Mouse (Mus musculus) forebrain, postnatal 0 days (tissue): Measurements from ENCODE around the gene Lef1. TPM values are rescaled to one million over a fixed set of nuclear protein-coding genes. Genes with fewer than 3 reads are reported as not detected.

ENCODE experiments used
- ATAC-seq: fragments of 200-750 bp; cut with Nextera tagmentation; 2 replicates; pipeline ENCODE4 v1.8.0; 2017; ENCODE audit warnings: mild to moderate bottlenecking, moderate library complexity
- DNase-seq: peaks from one replicate; pipeline ENCODE4 v3.0.0-alpha.2; 2015
- H3K27ac ChIP-seq: fragments of 300-500 bp; sonication (generic); 2 replicates; pipeline ENCODE4 v1.5.1; 2014; ENCODE audit warnings: low read depth, mild to moderate bottlenecking, antibody characterized with exemption, low read length, moderate library complexity, mixed read lengths
- H3K27me3 ChIP-seq: fragments of 300-500 bp; sonication (generic); 2 replicates; pipeline ENCODE4 v1.6.1; 2014; ENCODE audit warnings: mild to moderate bottlenecking, low read length, mixed read lengths; ENCODE audit not compliant: insufficient read depth
- H3K36me3 ChIP-seq: fragments of 300-500 bp; sonication (generic); 2 replicates; pipeline ENCODE4 v1.6.1; 2014; ENCODE audit warnings: mild to moderate bottlenecking, moderate library complexity; ENCODE audit not compliant: insufficient read depth
- H3K4me1 ChIP-seq: fragments of 300-500 bp; sonication (generic); 2 replicates; pipeline ENCODE4 v1.6.1; 2014; ENCODE audit warnings: antibody characterized with exemption; ENCODE audit not compliant: insufficient read depth
- H3K4me2 ChIP-seq: fragments of 300-500 bp; sonication (generic); 2 replicates; pipeline ENCODE4 v1.6.1; 2014; ENCODE audit warnings: low read depth, mild to moderate bottlenecking, moderate library complexity
- H3K4me3 ChIP-seq: fragments of 300-500 bp; sonication (generic); 2 replicates; pipeline ENCODE4 v1.5.1; 2014; ENCODE audit warnings: low read depth, low read length, mixed read lengths
- H3K9ac ChIP-seq: fragments of 300-500 bp; sonication (generic); 2 replicates; pipeline ENCODE4 v1.6.1; 2014; ENCODE audit warnings: mild to moderate bottlenecking
- H3K9me3 ChIP-seq: fragments of 300-500 bp; sonication (generic); 2 replicates; pipeline ENCODE4 v1.6.1; 2016; ENCODE audit warnings: low read length
- CTCF ChIP-seq: sonication (generic); IDR thresholded peaks from 2 replicates; pipeline ENCODE4 v1.5.1; 2016; ENCODE audit warnings: antibody characterized with exemption, control low read depth, low read depth
- WGBS: fragments of 180-500 bp; shearing (Covaris S2); extraction: QIAGEN DNeasy Blood & Tissue Kit; methylation state at CpG from one replicate; pipeline ENCODE4 v1.1.7; 2014; 5-methylcytosine and 5-hydroxymethylcytosine counted together
- polyA plus RNA-seq: library from polyadenylated mRNA; unstranded; fragments of >200 nt; fragmentation: Nextera tagmentation; extraction: Ambion mirVana; gene quantifications from 2 replicates; pipeline ENCODE4 v1.2.1, GENCODE M21; 2015
- total RNA-seq: library from RNA; depleted of rRNA; stranded (reverse); fragments of >200 nt; gene quantifications from 2 replicates; pipeline ENCODE4 v1.2.3, GENCODE M21; 2014

The Lef1 gene
- total and polyA plus RNA-seq, 2 experiments from 2014 or later: 12.1 to 15.3 TPM

DNA sequence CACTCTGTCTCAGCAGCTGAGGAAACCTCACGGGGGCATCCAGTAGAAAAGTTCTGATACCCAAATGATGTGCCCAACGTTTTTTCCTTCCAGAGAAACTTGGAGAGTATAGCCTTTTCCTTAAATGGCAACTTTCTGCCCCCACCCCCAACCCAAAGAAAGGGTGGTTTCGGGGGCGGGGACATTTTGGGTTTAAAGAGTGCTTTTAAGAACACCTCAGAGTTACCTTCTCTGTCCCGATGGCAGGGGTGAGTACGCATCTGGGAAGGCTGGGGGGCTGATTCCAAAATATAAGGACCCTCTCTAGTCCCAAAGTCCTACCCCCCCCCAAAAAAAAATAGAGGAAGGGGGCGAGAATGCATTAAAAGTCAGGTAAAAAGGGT, 2.3 kb downstream of the Lef1 start:
- under 1% methylated on average over 7 of the region's 7 CpGs for WGBS
- peaks cover 7% of the 10 kb centered on the region; the same call in 1 of the 2 replicates for H3K4me1 ChIP-seq
- no peaks in the 10 kb centered on the region for H3K36me3 ChIP-seq
- ATAC-seq: no peak
- peak overlapping the region; percentile 76 for H3K4me2 ChIP-seq
- no peak for TF ChIP-seq CTCF
- peak overlapping the region; percentile 46 for H3K4me3 ChIP-seq
- peaks cover 24% of the 10 kb centered on the region for H3K27me3 ChIP-seq
- H3K9ac ChIP-seq: peak overlapping the region; percentile 39; the same call in 1 of the 2 replicates
- no peak overlapping the region for H3K27ac ChIP-seq
- H3K9me3 ChIP-seq: no peaks in the 10 kb centered on the region
- no peak for DNase-seq

DNA sequence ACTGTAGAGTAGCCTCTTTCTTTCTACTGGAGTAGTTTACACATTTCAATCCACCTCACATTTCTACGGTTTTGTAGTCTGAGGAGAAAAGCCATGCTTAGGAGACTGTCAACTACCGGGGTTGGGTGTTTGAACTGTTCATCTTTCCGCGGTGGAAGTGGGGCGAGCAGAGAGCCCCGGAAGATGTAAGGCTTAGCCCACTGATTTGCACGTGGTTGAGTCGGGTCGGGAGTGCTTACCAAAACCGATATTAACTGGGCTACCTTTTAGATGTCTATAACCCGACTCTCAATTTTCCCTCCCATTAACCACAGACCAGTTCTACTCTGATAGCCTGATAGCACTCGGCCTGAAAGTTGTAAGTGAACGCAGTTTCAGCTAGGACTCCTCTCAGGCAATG, 2.8 kb downstream of the Lef1 start:
- H3K4me2 ChIP-seq: peak overlapping the region; percentile 76
- H3K27ac ChIP-seq: no peak overlapping the region
- H3K27me3 ChIP-seq: peaks cover 23% of the 10 kb centered on the region
- ATAC-seq (no peak), DNase-seq (no peak)
- no peak for TF ChIP-seq CTCF
- 0 out of 2 replicates have a peak, but pooled peaks cover 7% of the 10 kb centered on the region for H3K4me1 ChIP-seq
- H3K9me3 ChIP-seq: no peaks in the 10 kb centered on the region
- no peaks in the 10 kb centered on the region for H3K36me3 ChIP-seq
- H3K4me3 ChIP-seq: peak overlapping the region; percentile 46
- 14% methylated on average over 13 of the region's 13 CpGs for WGBS
- no peak overlapping the region for H3K9ac ChIP-seq

DNA sequence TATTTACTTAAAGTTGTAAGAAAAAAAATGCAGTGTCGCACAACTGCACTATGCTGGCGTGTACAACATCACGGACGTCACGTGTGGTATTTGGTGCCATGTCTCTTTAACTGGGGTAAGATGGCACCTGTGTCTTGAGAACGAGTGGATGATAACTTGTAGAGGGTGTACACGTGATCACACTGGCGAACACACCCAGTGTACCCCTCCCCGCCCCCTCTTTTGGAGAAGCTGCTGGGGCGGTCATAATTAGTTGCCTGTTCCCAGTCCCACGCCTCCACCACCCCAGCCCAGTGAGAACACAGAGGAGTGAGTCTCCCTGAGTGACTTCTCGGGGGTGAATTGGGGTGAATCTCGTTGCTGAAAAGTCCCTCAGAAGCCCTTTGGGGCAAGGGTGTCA, 5.8 kb downstream of the Lef1 start:
- no peaks in the 10 kb centered on the region for H3K36me3 ChIP-seq
- DNase-seq (no peak), ATAC-seq (no peak)
- 84% methylated on average over 13 of the region's 13 CpGs for WGBS
- H3K4me1 ChIP-seq: 0 out of 2 replicates have a peak, but pooled peaks cover 7% of the 10 kb centered on the region
- H3K27ac ChIP-seq: no peak overlapping the region
- H3K27me3 ChIP-seq: no peaks in the 10 kb centered on the region
- TF ChIP-seq CTCF: no peak
- no peak overlapping the region for H3K4me3 ChIP-seq
- no peak overlapping the region for H3K9ac ChIP-seq
- no peaks in the 10 kb centered on the region for H3K9me3 ChIP-seq
- H3K4me2 ChIP-seq: no peak overlapping the region

DNA sequence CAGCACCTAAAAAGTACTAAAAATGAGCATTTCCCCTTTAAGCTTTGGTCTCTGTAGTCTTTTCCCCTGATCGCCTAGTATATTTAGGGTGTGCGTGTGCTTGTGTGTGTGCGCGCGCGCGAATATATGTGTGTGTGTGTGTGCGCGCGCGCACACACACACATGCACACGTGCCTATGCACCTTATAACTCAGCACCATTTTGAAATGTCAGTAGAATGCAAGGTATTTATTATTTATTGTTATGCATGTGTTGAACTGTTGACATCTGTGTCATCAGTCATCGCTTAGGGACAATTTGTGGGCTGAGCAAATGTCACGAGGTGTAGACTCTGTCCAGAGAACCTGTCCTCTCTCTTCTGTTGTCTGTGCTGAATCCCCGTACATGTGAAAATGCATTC, 7.1 kb downstream of the Lef1 start:
- Histone ChIP-seq H3K4me2 (no peak overlapping the region), H3K9me3 (no peaks in the 10 kb centered on the region), H3K4me3 (no peak overlapping the region), H3K9ac (no peak overlapping the region), H3K36me3 (no peaks in the 10 kb centered on the region), H3K27me3 (no peaks in the 10 kb centered on the region), H3K27ac (no peak overlapping the region), H3K4me1 (0 out of 2 replicates have a peak, but pooled peaks cover under 1% of the 10 kb centered on the region)
- ATAC-seq: no peak
- TF ChIP-seq CTCF: no peak
- DNase-seq: no peak
- WGBS: 94% methylated on average over 15 of the region's 15 CpGs

DNA sequence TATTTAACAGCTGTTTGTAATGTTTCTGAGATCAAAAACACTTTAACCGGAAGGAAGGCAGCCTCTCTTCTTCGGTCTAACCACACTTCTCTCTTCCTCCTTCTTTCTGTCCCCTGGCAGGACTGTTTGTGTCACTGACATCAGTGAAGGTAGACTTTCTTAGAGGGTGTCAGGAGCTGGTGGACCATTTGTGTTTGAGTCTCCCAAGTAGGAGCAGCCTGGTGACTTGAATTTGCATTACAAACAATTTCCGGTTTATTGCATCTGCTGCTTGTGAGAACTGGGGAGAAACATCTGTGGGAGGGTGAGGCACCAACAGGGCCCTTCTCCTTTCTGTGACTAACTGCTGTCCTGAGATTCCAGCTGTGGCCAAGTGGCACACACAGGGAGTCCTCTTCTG, 7.6 kb downstream of the Lef1 start:
- no peaks in the 10 kb centered on the region for H3K36me3 ChIP-seq
- ATAC-seq (no peak), DNase-seq (no peak)
- no peaks in the 10 kb centered on the region for H3K4me1 ChIP-seq
- no peaks in the 10 kb centered on the region for H3K9me3 ChIP-seq
- no peak overlapping the region for H3K4me3 ChIP-seq
- no peak overlapping the region for H3K4me2 ChIP-seq
- H3K27ac ChIP-seq: no peak overlapping the region
- TF ChIP-seq CTCF: no peak
- H3K9ac ChIP-seq: no peak overlapping the region
- WGBS: 70% methylated on average over 3 of the region's 3 CpGs
- H3K27me3 ChIP-seq: no peaks in the 10 kb centered on the region

DNA sequence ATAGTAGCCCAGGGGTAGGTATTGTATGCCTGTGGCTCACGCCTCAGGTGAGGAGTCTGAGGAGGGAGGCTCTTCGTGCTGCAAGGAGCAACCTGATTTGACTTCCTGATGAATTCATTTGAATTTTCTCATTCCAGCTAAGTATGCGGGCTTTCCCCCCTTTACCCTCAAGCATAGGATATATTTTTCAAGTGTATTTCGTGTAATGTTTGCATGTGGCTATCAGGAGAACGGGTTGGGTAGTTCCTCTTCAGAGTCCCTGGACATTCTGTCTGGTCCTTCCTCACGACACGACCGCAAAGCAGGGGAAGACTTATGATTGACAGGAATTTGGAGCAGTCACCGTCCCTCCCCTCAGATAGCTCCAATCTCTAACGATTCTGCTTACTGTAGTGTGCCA, 9.2 kb downstream of the Lef1 start:
- WGBS: 75% methylated on average over 10 of the region's 10 CpGs
- TF ChIP-seq CTCF: no peak
- ATAC-seq (no peak), DNase-seq (no peak)
- no peaks in the 10 kb centered on the region for H3K4me1 ChIP-seq
- no peak overlapping the region for H3K4me2 ChIP-seq
- no peak overlapping the region for H3K4me3 ChIP-seq
- no peaks in the 10 kb centered on the region for H3K36me3 ChIP-seq
- no peak overlapping the region for H3K27ac ChIP-seq
- no peaks in the 10 kb centered on the region for H3K9me3 ChIP-seq
- no peak overlapping the region for H3K9ac ChIP-seq
- no peaks in the 10 kb centered on the region for H3K27me3 ChIP-seq

DNA sequence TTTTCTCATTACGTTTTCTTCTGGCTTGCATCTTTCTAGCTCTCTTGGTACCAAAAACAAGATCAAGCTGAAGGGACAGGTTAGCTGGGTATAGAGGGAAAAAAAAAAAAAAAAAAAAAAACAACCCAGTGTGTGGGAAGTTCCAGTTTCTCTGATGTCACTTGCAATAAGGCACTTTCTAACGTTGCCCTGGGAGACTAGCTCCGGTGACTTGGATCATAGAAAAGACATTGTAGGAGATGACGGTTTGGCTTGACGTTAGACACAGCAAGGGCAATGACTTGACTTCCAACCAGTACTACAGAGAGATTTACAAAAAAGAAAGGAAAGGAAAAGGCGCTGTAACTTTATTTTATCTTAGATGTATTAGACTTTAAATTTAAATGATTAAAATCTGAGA, 13.2 kb downstream of the Lef1 start:
- Histone ChIP-seq H3K27me3 (no peaks in the 10 kb centered on the region), H3K9me3 (no peaks in the 10 kb centered on the region), H3K4me2 (no peak overlapping the region), H3K4me3 (no peak overlapping the region), H3K4me1 (no peaks in the 10 kb centered on the region), H3K36me3 (no peaks in the 10 kb centered on the region), H3K9ac (no peak overlapping the region), H3K27ac (no peak overlapping the region)
- TF ChIP-seq CTCF: no peak
- DNase-seq (no peak), ATAC-seq (no peak)
- 90% methylated on average over 6 of the region's 6 CpGs for WGBS

DNA sequence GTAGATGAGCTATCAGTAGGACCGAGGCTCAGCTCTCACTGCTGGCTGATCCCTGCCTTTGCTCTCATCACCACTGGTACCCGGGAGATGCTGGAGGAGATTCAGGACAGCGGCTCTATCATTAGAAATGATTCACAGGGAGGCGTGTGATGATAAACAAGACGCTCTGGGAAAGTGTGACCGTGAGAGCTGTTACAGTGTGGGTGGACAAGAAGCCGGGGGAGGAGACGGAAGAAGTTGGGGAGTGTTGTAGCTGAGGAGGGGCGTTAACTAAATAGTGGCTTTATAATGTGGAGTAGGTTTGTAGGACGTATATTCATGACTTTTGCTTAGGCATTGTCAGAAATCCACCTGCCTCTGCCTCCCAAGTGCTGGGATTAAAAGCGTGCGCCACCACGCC, 15.6 kb downstream of the Lef1 start:
- TF ChIP-seq CTCF: no peak
- Histone ChIP-seq H3K4me2 (no peak overlapping the region), H3K9ac (no peak overlapping the region), H3K27me3 (no peaks in the 10 kb centered on the region), H3K27ac (no peak overlapping the region), H3K9me3 (no peaks in the 10 kb centered on the region), H3K4me1 (no peaks in the 10 kb centered on the region), H3K36me3 (no peaks in the 10 kb centered on the region), H3K4me3 (no peak overlapping the region)
- ATAC-seq (no peak), DNase-seq (no peak)
- 97% methylated on average over 13 of the region's 13 CpGs for WGBS
